Mouse (Mus musculus) G1E (cell line): ENCODE data around the gene Astn1.

ENCODE experiments used
- CTCF ChIP-seq: IDR thresholded peaks from 2 replicates; pipeline ENCODE4 v1.5.1; 2012; ENCODE audit warnings: low read depth, low read length, inconsistent platforms, mixed read lengths
- GATA1 ChIP-seq: IDR thresholded peaks from 2 replicates; pipeline ENCODE4 v1.6.1; 2012; ENCODE audit warnings: borderline replicate concordance, low read length, inconsistent platforms, mixed read lengths
- POLR2AphosphoS5 ChIP-seq: IDR thresholded peaks from 2 replicates; pipeline ENCODE4 v1.6.1; 2012; ENCODE audit warnings: low read depth, low read length, inconsistent platforms; ENCODE audit not compliant: insufficient replicate concordance

DNA sequence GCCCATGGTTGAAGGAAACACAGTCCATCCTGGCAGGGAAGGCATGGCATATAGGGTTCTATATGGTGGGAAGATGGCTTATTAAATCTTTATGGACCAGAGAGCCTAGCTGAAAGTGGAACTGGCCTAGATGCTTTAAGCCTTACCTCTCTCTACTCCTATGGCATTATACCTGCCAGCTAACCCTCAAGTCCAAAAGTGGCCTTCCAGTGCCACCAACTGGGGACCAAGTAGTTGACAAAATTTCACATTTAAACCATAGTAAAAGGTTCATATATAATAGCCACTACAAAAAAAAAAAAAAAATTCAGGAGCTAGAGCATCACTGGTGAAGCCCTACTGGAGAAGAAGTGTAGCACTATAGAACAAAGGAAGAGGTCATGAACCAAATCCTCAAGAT is 150.0 kb downstream of the Astn1 start:
- no peak for TF ChIP-seq POLR2AphosphoS5
- TF ChIP-seq CTCF, result no peak
- no peak for TF ChIP-seq GATA1
